Mouse (Mus musculus): ENCODE results near the gene Nanp.

The Nanp gene

GRCm38 (mm10) chr2:151039232-151039695, at the start of gene Nanp, which contains the start of gene Ninl:
Gene Nanp (minus strand): TSS chr2:151039398.
Gene Ninl (minus strand): TSS chr2:151039382.
- peak; percentile 94 for DNase-seq (ENCODE audit: low spot score)

DNA sequence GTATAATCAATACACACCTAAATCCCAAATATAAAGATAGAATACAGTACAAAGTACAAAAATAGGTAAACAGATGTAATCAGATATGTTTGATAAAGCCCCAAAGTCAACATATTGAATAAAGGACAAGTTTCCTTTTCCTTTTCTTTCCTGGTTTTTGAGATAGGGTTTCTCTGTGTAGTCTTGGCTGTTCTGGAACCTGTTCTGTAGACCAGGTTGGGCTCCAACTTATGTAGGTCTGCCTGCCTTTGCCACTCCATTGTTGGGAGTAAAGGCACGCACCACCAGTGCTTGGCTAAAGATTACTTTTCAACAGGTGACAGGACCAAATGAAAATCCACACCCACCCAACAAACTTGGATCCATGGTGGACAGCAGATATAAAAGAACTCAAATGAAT, 17.4 kb upstream of the Nanp start:
- no peak for DNase-seq (ENCODE audit: low spot score)

- DNase-seq (ENCODE audit: low spot score) = no peak
Observed at GRCm38 (mm10) chr2:151040411-151040810, 1.2 kb upstream of the Nanp start.

- DNase-seq (ENCODE audit: low spot score) = peak; percentile 9
Observed at GRCm38 (mm10) chr2:151039726-151040125, 528 bp upstream of the Nanp start.

DNA sequence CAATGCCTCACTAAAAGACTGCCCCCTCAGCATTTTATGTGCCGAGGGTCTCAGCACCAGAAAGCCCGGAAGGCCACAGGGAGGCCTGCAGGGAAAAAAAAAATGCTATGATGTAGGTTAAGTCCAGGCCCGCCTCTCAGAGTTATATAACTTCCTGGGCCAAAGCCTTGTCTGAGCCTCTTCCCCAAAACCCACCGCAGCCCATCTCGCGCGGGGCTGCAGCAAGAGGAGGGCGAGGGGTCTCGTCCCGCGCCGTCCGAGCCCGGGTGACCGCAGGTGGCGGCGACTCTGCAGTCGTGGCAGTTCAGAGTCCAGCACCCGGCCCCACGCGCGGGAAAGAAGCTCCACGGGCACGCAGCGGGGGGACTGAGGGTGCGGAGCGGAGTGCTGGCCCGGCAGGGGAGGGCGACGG, 381 bp downstream of the Nanp start:
- peak; percentile 45 for DNase-seq (ENCODE audit: low spot score)

DNA sequence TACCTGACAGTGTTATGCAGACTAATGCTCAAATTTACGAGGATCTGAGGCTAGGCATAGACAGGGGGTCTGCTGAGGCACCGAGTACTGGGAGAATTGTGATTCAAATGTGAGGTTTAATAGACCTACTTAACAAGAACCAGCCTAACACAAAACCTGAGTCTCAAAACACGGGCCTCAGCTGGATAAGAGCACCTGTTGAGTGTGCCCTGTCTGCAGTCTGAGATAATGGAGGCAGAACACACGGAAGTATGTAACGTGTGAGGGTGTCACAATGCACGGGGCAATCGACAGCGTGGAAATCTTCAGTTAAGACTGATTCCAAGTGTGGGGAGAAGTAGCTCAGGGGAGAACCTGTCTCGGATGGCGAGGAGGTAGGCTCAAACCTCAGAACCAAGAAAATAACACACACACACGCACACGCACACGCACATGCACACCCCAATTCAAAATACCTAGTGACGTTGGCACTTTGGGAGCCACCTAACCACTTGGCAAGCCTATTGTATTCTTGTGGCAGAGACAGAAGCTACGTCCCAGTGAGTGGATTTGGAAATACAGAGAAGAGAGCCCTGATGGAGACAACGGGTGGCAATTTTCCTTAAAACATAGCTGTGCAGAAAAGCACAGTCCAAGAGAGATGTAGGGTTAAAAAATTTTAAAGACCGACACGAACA, 1.2 kb downstream of the Nanp start:
- peak; percentile 83 for DNase-seq (ENCODE audit: low spot score)

- DNase-seq (ENCODE audit: low spot score) = no peak
Observed at GRCm38 (mm10) chr2:151037292-151037691, 1.9 kb downstream of the Nanp start.

DNA sequence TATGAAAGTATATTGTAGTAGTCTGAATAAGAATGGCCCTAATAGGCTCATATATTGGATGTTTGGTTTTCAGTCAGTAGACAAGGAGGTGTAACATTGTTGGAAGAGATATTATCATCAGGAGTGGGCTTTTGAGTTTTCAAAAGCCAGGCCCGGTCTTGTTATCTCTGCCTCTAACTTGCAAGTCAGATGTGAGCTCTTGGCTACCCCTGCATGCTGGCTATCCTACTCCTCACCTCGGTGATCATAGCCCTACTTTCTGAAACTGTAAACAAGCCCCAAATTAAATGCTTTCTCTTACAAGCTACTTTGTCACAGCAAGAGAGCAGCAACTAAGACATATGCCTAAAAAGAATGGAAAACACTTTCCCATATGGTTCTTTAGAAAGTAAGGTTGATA, 2.5 kb downstream of the Nanp start:
- DNase-seq (ENCODE audit: low spot score) = peak; percentile 23

DNA sequence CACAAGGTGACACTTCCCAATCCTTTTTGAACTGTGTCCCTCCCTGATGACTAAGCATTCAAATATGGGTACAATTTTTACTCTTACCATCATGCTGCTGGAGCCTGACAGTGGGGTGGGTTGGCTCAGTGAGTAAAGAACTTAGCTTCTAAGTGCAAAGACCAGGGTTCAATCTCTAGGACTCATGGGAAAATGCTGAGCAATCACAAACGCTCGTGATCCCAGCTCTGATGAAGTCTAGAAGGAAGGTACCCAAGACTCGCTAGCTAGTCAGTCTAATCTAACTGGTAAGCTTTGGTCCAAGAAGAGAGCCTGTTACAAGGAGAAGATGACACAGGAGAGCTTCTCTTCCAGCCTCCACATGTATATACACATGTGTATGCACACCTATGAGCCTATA, 4.8 kb downstream of the Nanp start:
- no peak for DNase-seq (ENCODE audit: low spot score)

DNA sequence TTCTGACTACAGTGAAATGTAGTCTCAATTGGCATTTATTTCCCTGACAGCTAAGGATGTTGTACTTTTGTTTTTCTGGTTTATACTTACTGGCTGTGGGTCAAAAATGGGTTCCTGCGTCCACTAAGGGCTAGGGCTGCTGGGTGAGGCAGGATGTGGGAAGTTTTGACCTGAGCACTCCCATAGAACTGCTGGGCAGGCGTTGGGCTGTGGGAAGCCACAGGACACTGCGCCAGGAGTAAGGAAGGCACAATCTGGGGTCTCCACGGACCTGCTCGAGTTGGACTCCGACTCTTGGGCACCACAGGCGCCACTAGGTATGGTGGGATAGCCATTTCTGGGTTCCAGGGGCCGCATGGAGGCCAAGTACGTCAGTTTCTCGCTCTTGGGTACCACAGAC, 18.0 kb downstream of the Nanp start:
- no peak for DNase-seq (ENCODE audit: low spot score)

DNA sequence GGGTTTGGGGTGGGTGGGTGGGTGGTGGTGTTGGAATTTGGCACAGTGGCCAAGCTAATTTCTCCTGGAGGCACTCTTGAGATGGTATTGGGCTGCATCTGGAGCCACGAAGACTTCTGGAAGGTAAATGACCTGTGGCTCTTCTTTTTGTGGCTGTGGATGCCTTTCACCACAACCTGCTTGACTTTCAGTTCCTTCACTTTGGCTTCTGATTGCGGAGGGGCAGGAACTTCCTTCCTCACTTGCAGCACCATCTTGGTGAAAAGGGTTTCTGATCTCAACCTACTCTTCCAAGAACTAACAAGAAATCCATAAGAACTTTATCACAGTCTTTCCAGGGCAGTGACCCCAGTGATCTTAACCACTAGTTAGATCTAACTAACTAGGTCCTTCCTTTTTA, 23.9 kb downstream of the Nanp start:
- DNase-seq (ENCODE audit: low spot score) = no peak

- peak; percentile 54 for DNase-seq (ENCODE audit: low spot score)
Observed at GRCm38 (mm10) chr2:151011273-151011672, 27.9 kb downstream of the Nanp start.

DNA sequence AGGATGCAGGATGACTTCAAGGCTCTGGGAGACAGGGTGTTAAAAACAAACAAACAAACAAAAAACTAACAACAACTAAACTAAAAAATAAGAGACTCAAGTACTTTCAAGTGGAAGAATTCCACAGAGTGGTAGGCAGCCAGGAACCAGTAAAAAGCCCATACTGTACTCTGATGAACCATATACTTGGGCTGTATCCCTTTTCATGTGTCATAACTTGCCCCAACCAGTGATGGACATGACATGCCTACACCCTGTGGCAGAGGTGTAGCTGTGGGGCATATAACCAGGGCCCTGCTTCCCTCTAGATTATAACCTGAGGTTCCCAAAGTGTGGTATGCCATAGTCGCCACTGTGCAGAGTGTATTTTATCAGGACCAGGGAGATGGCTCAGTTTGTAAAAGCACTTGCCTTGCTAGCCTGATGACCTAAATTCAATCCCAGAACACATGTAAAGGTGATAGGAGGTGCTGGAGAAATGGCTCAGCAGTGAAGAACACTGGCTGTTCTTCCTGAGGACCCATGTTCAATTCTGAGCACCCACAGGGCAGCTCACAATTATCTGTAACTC, 29.6 kb downstream of the Nanp start:
- no peak for DNase-seq (ENCODE audit: low spot score)

- peak; percentile 85 for DNase-seq (ENCODE audit: low spot score)
Observed at GRCm38 (mm10) chr2:151008939-151009509, 30.2 kb downstream of the Nanp start.

DNA sequence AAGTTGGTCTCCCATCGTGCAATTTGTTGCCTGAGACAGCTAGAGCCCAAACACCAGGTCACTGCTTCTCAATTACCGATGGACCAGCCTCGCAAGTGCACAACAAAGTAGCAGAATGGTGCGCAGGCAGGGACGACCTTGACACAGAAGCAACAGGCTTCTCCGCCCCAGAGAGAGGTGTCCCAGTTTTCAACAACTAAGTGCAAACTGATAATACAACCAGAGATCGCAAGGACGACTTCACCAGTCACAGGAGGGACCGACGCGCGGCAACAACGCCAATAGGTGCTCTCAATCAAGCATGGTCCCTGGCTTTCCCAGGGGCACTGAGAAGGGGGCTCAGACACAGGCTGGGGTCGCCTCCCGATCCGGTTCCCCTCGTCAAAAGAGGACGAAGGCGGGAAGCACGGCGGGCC, 30.7 kb downstream of the Nanp start:
- DNase-seq (ENCODE audit: low spot score) = peak; percentile 54

- no peak for DNase-seq (ENCODE audit: low spot score)
Observed at GRCm38 (mm10) chr2:151008006-151008405, 31.2 kb downstream of the Nanp start.

GRCm38 (mm10) chr2:151006281-151006945, 32.8 kb downstream of the Nanp start:
- no peak for DNase-seq (ENCODE audit: low spot score)

DNA sequence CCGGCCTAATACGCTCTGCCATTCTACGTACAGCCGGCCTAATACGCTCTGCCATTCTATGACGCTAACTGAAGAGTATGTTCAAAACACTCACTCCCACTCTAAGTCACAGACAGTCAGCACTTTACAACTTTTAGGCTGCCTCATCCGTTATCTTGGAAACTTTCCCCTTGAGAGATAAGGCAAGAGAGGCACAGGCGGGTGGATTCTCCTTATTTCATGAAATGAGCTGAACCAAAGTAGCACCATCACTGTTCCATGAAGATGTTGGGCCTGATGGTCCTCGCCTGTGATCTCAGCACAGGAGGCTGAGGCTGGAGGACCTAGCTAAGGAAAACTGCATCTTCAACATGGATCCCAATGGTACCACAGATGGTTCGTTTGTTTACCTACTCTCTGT, 34.8 kb downstream of the Nanp start:
- DNase-seq (ENCODE audit: low spot score) = no peak

DNA sequence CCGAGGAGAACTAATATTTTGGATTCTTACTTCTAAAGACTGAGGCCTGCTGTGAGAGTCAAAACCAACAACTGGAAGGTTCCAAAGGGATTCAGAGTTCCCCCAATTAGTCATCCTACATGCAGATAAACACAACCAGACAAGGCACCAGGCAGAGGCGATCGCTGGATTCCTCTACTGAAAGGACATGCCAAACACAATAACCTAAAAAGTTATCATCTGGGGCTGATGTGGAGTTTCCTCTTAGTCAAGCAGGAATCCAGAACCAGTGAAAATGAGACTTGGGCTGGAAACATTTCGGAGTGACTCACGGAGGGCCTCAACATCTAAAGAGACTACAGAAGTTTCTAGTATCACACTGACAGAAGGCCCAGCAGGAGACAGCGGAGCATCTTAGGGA, 35.4 kb downstream of the Nanp start:
- DNase-seq (ENCODE audit: low spot score) = no peak

GRCm38 (mm10) chr2:151001619-151002175, 37.5 kb downstream of the Nanp start:
- no peak for DNase-seq (ENCODE audit: low spot score)

DNA sequence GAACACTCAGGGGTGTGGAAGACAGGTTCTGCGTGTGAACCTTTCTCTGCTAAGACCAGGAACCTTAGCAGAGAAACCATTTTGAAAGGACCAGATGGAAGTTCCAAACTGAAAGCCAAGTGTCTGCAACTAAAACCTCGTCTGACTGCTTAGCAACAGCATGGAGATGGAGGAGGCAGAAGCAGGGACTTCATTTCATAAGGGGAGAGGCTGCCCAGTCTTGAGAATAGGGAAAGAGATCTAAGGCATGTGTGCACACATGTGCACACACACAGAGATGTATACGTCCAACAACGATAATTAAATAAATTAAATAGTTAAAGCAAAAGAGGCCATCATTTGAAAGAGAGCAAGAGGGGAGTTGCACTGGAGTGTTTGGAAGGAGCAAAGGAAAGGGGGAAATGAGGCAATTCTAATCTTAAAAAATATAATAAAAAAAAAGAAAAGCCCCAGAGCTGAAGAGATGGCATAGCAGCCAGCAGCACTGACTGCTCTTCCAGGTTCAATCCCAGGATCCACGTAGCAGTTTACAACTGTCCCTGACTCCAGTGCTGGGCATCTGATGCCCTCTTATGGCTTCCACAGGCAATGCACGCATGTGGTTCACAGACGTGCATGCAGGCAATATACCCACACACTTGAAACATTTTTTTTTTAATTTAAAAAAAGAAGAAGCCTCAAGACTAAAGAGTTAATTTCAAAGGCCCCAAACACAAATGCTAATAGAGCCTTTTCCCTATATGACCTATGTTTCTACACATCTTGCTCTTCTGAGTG, 38.6 kb downstream of the Nanp start:
- DNase-seq (ENCODE audit: low spot score) = no peak

DNA sequence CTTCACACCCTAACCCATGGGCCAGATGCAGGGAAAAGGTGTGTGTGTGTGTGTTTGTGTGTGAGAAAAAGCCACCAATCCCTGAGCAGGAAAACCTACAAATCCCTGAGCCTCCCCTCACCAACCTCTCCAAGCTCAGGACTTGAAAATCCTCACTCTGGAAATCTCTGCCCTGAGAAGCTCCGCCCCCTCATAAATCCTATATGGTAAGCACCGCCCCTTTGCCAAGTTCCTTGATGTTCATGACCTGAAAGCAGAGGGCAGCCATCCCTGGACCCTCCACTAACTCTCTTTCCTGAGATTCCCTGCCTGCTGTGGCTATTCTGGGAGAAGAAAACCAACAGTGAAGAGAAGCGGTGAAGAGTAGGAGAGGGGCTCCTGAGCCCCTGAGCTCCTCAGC, 40.2 kb downstream of the Nanp start:
- DNase-seq (ENCODE audit: low spot score) = no peak

Measured in c-Kit-positive CD71-positive TER-119-positive erythroid progenitor cells, embryonic 14.5 days (primary cell).